Mouse (Mus musculus) neural tube, embryonic 11.5 days (tissue): ENCODE results near the gene Pimreg. TPM values are rescaled to one million over a fixed set of nuclear protein-coding genes. Genes with fewer than 3 reads are reported as not detected.
A peak's percentile ranks its signal among the peaks of the same experiment; 100 is the strongest.

Source experiments
- ATAC-seq: fragments of 200-750 bp; cut with Nextera tagmentation; 2 replicates; pipeline ENCODE4 v1.8.0; 2017; ENCODE audit warnings: moderate number of reproducible peaks, mild to moderate bottlenecking, moderate TSS enrichment, moderate library complexity; ENCODE audit not compliant: insufficient read depth, low FRiP score, low TSS enrichment
- DNase-seq: peaks from one replicate; pipeline ENCODE4 v3.0.0-alpha.2; 2015; ENCODE audit warnings: low spot score
- H3K27ac ChIP-seq: fragments of 300-500 bp; sonication (generic); 2 replicates; pipeline ENCODE4 v1.5.1; 2014; ENCODE audit warnings: low read depth, mild to moderate bottlenecking, low read length
- H3K27me3 ChIP-seq: fragments of 300-500 bp; sonication (generic); 2 replicates; pipeline ENCODE4 v1.6.1; 2014; ENCODE audit warnings: mild to moderate bottlenecking, low read length, mixed read lengths; ENCODE audit not compliant: control insufficient read depth, insufficient read depth
- H3K36me3 ChIP-seq: fragments of 300-500 bp; sonication (generic); 2 replicates; pipeline ENCODE4 v1.6.1; 2014; ENCODE audit warnings: mild to moderate bottlenecking, low read length, moderate library complexity, mixed read lengths; ENCODE audit not compliant: control insufficient read depth, insufficient read depth
- H3K4me1 ChIP-seq: fragments of 300-500 bp; sonication (generic); 2 replicates; pipeline ENCODE4 v1.6.1; 2014; ENCODE audit warnings: low read length, mixed read lengths; ENCODE audit not compliant: control insufficient read depth, insufficient read depth
- H3K4me2 ChIP-seq: fragments of 300-500 bp; sonication (generic); 2 replicates; pipeline ENCODE4 v1.6.1; 2014; ENCODE audit warnings: low read depth, mild to moderate bottlenecking, moderate library complexity
- H3K4me3 ChIP-seq: fragments of 300-500 bp; sonication (generic); 2 replicates; pipeline ENCODE4 v1.5.1; 2014; ENCODE audit warnings: low read depth, low read length
- H3K9ac ChIP-seq: fragments of 300-500 bp; sonication (generic); 2 replicates; pipeline ENCODE4 v1.6.1; 2014; ENCODE audit warnings: mild to moderate bottlenecking, low read length
- H3K9me3 ChIP-seq: fragments of 300-500 bp; sonication (generic); 2 replicates; pipeline ENCODE4 v1.6.1; 2016; ENCODE audit warnings: low read length; ENCODE audit not compliant: control insufficient read depth
- WGBS: fragments of 180-500 bp; shearing (Covaris S2); extraction: QIAGEN DNeasy Blood & Tissue Kit; methylation state at CpG from one replicate; pipeline ENCODE4 v1.1.7; 2014; 5-methylcytosine and 5-hydroxymethylcytosine counted together
- polyA plus RNA-seq: library from polyadenylated mRNA; unstranded; fragments of >200 nt; fragmentation: Nextera tagmentation; extraction: Ambion mirVana; gene quantifications from 2 replicates; pipeline ENCODE4 v1.2.1, GENCODE M21; 2014

The Pimreg gene
- polyA plus RNA-seq, 1 experiment from 2014 or later, result 158 TPM

DNA sequence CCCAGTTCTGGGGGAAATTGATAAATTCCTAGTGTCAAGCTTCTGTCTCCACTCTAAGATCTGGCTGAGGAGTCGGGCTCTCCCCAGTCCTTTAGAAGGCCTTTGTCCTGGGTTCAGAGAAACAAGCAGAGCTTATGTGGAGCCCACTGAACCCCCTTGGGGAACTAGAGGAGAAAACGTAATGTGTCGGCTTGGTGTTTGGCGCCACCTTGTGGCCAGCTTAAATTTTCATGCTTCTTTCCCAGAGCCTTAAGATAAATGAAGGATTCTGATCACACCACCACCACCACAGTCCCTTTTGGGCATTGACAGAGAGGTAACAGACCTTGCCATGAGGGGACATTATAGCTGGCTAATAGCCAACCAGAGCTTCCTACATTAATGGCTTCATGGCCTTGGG lies 3.8 kb upstream of the Pimreg start:
- ATAC-seq (no peak), DNase-seq (peak; percentile 87)
- Histone ChIP-seq H3K27me3 (no peaks in the 10 kb centered on the region), H3K4me3 (no peak overlapping the region), H3K27ac (no peak overlapping the region), H3K9ac (no peak overlapping the region), H3K36me3 (no peaks in the 10 kb centered on the region), H3K9me3 (no peaks in the 10 kb centered on the region), H3K4me1 (peaks cover 16% of the 10 kb centered on the region), H3K4me2 (no peak overlapping the region)
- WGBS, result 2% methylated on average over 4 of the region's 4 CpGs

GRCm38 (mm10) chr11:72039599-72040386 lies 2.0 kb upstream of the Pimreg start:
- H3K27me3 ChIP-seq, result no peaks in the 10 kb centered on the region
- no peak overlapping the region for H3K4me3 ChIP-seq
- H3K9me3 ChIP-seq, result no peaks in the 10 kb centered on the region
- peak overlapping the region; percentile 4; the same call in 1 of the 2 replicates for H3K9ac ChIP-seq
- H3K36me3 ChIP-seq, result no peaks in the 10 kb centered on the region
- ATAC-seq (0 out of 2 replicates have a peak, but pooled peaks have one; percentile 15), DNase-seq (no peak)
- peaks cover 23% of the 10 kb centered on the region for H3K4me1 ChIP-seq
- peak overlapping the region; percentile 9; the same call in 1 of the 2 replicates for H3K4me2 ChIP-seq
- no peak overlapping the region for H3K27ac ChIP-seq
- 40% methylated on average over 16 of the region's 16 CpGs for WGBS

GRCm38 (mm10) chr11:72041290-72041767 lies 503 bp upstream of the Pimreg start:
- peaks cover 23% of the 10 kb centered on the region for H3K4me1 ChIP-seq
- H3K27ac ChIP-seq, result peak overlapping the region; percentile 46; the same call in 1 of the 2 replicates
- WGBS, result 15% methylated on average over 6 of the region's 6 CpGs
- peak overlapping the region; percentile 83 for H3K4me2 ChIP-seq
- H3K36me3 ChIP-seq, result peaks cover 4% of the 10 kb centered on the region
- ATAC-seq (no peak), DNase-seq (no peak)
- no peaks in the 10 kb centered on the region for H3K9me3 ChIP-seq
- peak overlapping the region; percentile 67; the same call in 1 of the 2 replicates for H3K4me3 ChIP-seq
- 0 out of 2 replicates have a peak overlapping the region, but pooled peaks have one; percentile 3 for H3K9ac ChIP-seq
- no peaks in the 10 kb centered on the region for H3K27me3 ChIP-seq

- Histone ChIP-seq H3K9me3 (no peaks in the 10 kb centered on the region), H3K4me2 (peak overlapping the region; percentile 83), H3K27ac (no peak overlapping the region), H3K4me1 (peaks cover 23% of the 10 kb centered on the region), H3K9ac (peak overlapping the region; percentile 71), H3K27me3 (no peaks in the 10 kb centered on the region), H3K36me3 (peaks cover 4% of the 10 kb centered on the region), H3K4me3 (peak overlapping the region; percentile 67)
- ATAC-seq, result no peak
- WGBS, result under 1% methylated on average over 14 of the region's 14 CpGs
- peak; percentile 36 for DNase-seq
Measured at GRCm38 (mm10) chr11:72042631-72043030, 799 bp downstream of the Pimreg start.

DNA sequence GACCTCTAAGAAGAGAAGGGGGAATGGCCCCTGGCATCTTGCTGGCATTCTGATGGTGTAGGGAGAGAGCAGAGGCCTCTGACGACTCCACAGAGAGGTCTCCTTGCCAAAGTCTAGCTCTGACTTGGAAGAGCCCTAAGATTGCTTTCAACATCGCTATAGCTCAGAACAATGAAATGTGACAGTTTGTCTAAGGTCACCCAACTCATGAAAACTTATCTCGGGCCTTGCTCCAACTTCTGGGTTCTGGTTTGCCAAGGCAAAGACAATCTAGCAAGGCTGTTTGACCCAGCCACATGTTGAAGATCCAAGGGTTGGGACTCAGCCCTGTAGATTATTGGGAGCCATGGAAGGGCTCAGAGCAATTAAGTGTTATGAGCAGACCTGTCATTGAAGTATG lies 2.4 kb downstream of the Pimreg start:
- Histone ChIP-seq H3K36me3 (peaks cover 4% of the 10 kb centered on the region), H3K27ac (no peak overlapping the region), H3K4me3 (no peak overlapping the region), H3K9me3 (no peaks in the 10 kb centered on the region), H3K4me1 (peaks cover 20% of the 10 kb centered on the region), H3K4me2 (peak overlapping the region; percentile 83; the same call in 1 of the 2 replicates), H3K9ac (no peak overlapping the region), H3K27me3 (no peaks in the 10 kb centered on the region)
- WGBS, result 95% methylated on average over 3 of the region's 3 CpGs
- ATAC-seq (no peak), DNase-seq (no peak)

DNA sequence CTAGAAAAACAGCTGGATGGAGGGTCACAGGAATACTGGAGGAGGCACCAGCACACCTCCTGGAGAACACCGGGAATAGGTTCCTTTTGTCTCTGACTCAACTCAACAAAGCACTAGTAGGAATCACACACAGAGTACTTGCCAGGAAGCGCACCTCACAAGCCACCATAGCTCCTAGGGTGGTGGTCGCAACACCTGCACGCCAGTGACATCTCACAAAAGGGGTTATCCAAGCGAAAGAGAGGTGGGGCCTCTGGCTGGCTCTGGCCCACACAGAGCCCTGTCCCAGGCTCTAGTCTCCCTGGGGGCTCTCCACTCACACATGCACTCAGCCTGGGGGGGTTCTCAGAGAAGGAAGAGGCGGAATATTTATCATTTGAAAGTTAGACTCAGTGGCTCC lies 6.9 kb downstream of the Pimreg start:
- H3K27me3 ChIP-seq, result peaks cover 9% of the 10 kb centered on the region; the same call in 1 of the 2 replicates
- H3K4me1 ChIP-seq, result peaks cover 8% of the 10 kb centered on the region
- no peak overlapping the region for H3K27ac ChIP-seq
- WGBS, result 53% methylated on average over 6 of the region's 6 CpGs
- no peaks in the 10 kb centered on the region for H3K9me3 ChIP-seq
- H3K9ac ChIP-seq, result no peak overlapping the region
- H3K4me2 ChIP-seq, result no peak overlapping the region
- peaks cover 4% of the 10 kb centered on the region for H3K36me3 ChIP-seq
- ATAC-seq (no peak), DNase-seq (no peak)
- no peak overlapping the region for H3K4me3 ChIP-seq

GRCm38 (mm10) chr11:72049171-72049759 lies 7.4 kb downstream of the Pimreg start:
- H3K9me3 ChIP-seq, result no peaks in the 10 kb centered on the region
- ATAC-seq, result no peak
- peaks cover 9% of the 10 kb centered on the region; the same call in 1 of the 2 replicates for H3K27me3 ChIP-seq
- H3K9ac ChIP-seq, result no peak overlapping the region
- H3K36me3 ChIP-seq, result peaks cover 4% of the 10 kb centered on the region
- no peak for DNase-seq
- H3K4me1 ChIP-seq, result peaks cover 8% of the 10 kb centered on the region
- no peak overlapping the region for H3K4me3 ChIP-seq
- no peak overlapping the region for H3K27ac ChIP-seq
- H3K4me2 ChIP-seq, result no peak overlapping the region
- WGBS, result 68% methylated on average over 8 of the region's 8 CpGs

GRCm38 (mm10) chr11:72050168-72050894 lies 8.5 kb downstream of the Pimreg start:
- Histone ChIP-seq H3K4me3 (peak overlapping the region; percentile 50), H3K36me3 (peaks cover 4% of the 10 kb centered on the region), H3K9me3 (no peaks in the 10 kb centered on the region), H3K9ac (peak overlapping the region; percentile 63), H3K27me3 (peaks cover 9% of the 10 kb centered on the region; the same call in 1 of the 2 replicates), H3K27ac (no peak overlapping the region), H3K4me2 (peak overlapping the region; percentile 94), H3K4me1 (peaks cover 8% of the 10 kb centered on the region)
- no peak for ATAC-seq
- 19% methylated on average over 14 of the region's 14 CpGs for WGBS
- no peak for DNase-seq
